Mouse (Mus musculus) heart, embryonic 11.5 days (tissue): ENCODE results near the gene Fcna. TPM values are rescaled to one million over a fixed set of nuclear protein-coding genes. Genes with fewer than 3 reads are reported as not detected.

Experiments
- ATAC-seq: fragments of 200-750 bp; cut with Nextera tagmentation; replicated peaks from 2 replicates; pipeline ENCODE4 v1.8.0; 2017; ENCODE audit warnings: moderate library complexity; ENCODE audit not compliant: insufficient number of reproducible peaks, low FRiP score, low TSS enrichment
- H3K27ac ChIP-seq: fragments of 300-500 bp; sonication (generic); 2 replicates; pipeline ENCODE4 v1.5.1; 2014; ENCODE audit warnings: mild to moderate bottlenecking, low read depth, low read length
- H3K27me3 ChIP-seq: fragments of 300-500 bp; sonication (generic); 2 replicates; pipeline ENCODE4 v1.6.1; 2014; ENCODE audit warnings: mild to moderate bottlenecking, low read length, mixed read lengths; ENCODE audit not compliant: control insufficient read depth, insufficient read depth
- H3K36me3 ChIP-seq: fragments of 300-500 bp; sonication (generic); 2 replicates; pipeline ENCODE4 v1.6.1; 2014; ENCODE audit warnings: mild to moderate bottlenecking, low read length, moderate library complexity, mixed read lengths; ENCODE audit not compliant: control insufficient read depth, insufficient read depth
- H3K4me1 ChIP-seq: fragments of 300-500 bp; sonication (generic); 2 replicates; pipeline ENCODE4 v1.6.1; 2014; ENCODE audit warnings: low read length; ENCODE audit not compliant: control insufficient read depth, insufficient read depth
- H3K4me2 ChIP-seq: fragments of 300-500 bp; sonication (generic); 2 replicates; pipeline ENCODE4 v1.6.1; 2014; ENCODE audit warnings: mild to moderate bottlenecking, moderate library complexity
- H3K4me3 ChIP-seq: fragments of 300-500 bp; sonication (generic); 2 replicates; pipeline ENCODE4 v1.5.1; 2014; ENCODE audit warnings: low read depth, low read length
- H3K9ac ChIP-seq: fragments of 300-500 bp; sonication (generic); 2 replicates; pipeline ENCODE4 v1.6.1; 2014; ENCODE audit warnings: mild to moderate bottlenecking, low read depth, low read length, moderate library complexity
- H3K9me3 ChIP-seq: fragments of 300-500 bp; sonication (generic); replicated peaks from 2 replicates; pipeline ENCODE4 v1.6.1; 2016; ENCODE audit warnings: low read length; ENCODE audit not compliant: control insufficient read depth
- WGBS: fragments of 180-500 bp; shearing (Covaris S2); extraction: QIAGEN DNeasy Blood & Tissue Kit; methylation state at CpG from one replicate; pipeline ENCODE4 v1.1.7; 2014; ENCODE audit not compliant: insufficient replicate concordance; 5-methylcytosine and 5-hydroxymethylcytosine counted together
- polyA plus RNA-seq: library from polyadenylated mRNA; unstranded; fragments of >200 nt; fragmentation: Nextera tagmentation; extraction: Ambion mirVana; gene quantifications from 2 replicates; pipeline ENCODE4 v1.2.1, GENCODE M21; 2014

Fcna gene
- polyA plus RNA-seq, 1 experiment from 2014 or later, result 1.0 TPM

GRCm38 (mm10) chr2:25621229-25622200 lies 6.3 kb downstream of the Fcna start, which contains the start of gene Tmem141:
Gene Tmem141, minus strand, starts transcription at chr2:25622005.
- H3K27ac ChIP-seq, result no peak within 1 kb of the TSS
- H3K27me3 ChIP-seq, result peaks cover 28% of the 10 kb centered on the region
- 7% methylated on average over 34 of the region's 34 CpGs for WGBS
- peaks cover 3% of the 10 kb centered on the region for H3K4me1 ChIP-seq
- H3K9ac ChIP-seq, result peak within 1 kb of the TSS; percentile 76
- no peaks in the 10 kb centered on the region for H3K9me3 ChIP-seq
- H3K36me3 ChIP-seq, result no peaks in the 10 kb centered on the region
- ATAC-seq, result peak; percentile 84
- peak within 1 kb of the TSS; percentile 88 for H3K4me2 ChIP-seq
- peak within 1 kb of the TSS; percentile 50 for H3K4me3 ChIP-seq

GRCm38 (mm10) chr2:25620852-25621228 lies 7.0 kb downstream of the Fcna start:
- Histone ChIP-seq H3K4me1 (peaks cover 7% of the 10 kb centered on the region), H3K36me3 (no peaks in the 10 kb centered on the region), H3K4me3 (no peak overlapping the region), H3K27ac (no peak overlapping the region), H3K4me2 (no peak overlapping the region), H3K9ac (no peak overlapping the region), H3K9me3 (no peaks in the 10 kb centered on the region), H3K27me3 (peaks cover 34% of the 10 kb centered on the region)
- WGBS, result 86% methylated on average over 4 of the region's 4 CpGs
- no peak for ATAC-seq

- H3K9me3 ChIP-seq, result no peaks in the 10 kb centered on the region
- H3K27me3 ChIP-seq, result peaks cover 39% of the 10 kb centered on the region
- H3K4me1 ChIP-seq, result peaks cover 7% of the 10 kb centered on the region
- H3K9ac ChIP-seq, result no peak overlapping the region
- H3K4me3 ChIP-seq, result no peak overlapping the region
- 81% methylated on average over 6 of the region's 6 CpGs for WGBS
- no peak overlapping the region for H3K4me2 ChIP-seq
- no peak overlapping the region for H3K27ac ChIP-seq
- no peaks in the 10 kb centered on the region for H3K36me3 ChIP-seq
- ATAC-seq, result no peak
Observed at GRCm38 (mm10) chr2:25620386-25620785, 7.4 kb downstream of the Fcna start.

GRCm38 (mm10) chr2:25617578-25617977 lies 10.3 kb downstream of the Fcna start, which contains the start of gene Ccdc183:
Gene Ccdc183, minus strand, starts transcription at chr2:25617678.
- Histone ChIP-seq H3K36me3 (no peaks in the 10 kb centered on the region), H3K27ac (no peak within 1 kb of the TSS), H3K9me3 (no peaks in the 10 kb centered on the region), H3K9ac (no peak within 1 kb of the TSS), H3K27me3 (peaks cover 63% of the 10 kb centered on the region), H3K4me1 (peaks cover 7% of the 10 kb centered on the region), H3K4me2 (peak within 1 kb of the TSS; percentile 6; the same call in 1 of the 2 replicates), H3K4me3 (0 out of 2 replicates have a peak within 1 kb of the TSS, but pooled peaks have one; percentile 17)
- WGBS, result 67% methylated on average over 3 of the region's 3 CpGs
- no peak for ATAC-seq

GRCm38 (mm10) chr2:25616398-25616797 lies 11.4 kb downstream of the Fcna start:
- WGBS, result 15% methylated on average over 22 of the region's 22 CpGs
- no peak overlapping the region for H3K27ac ChIP-seq
- 0 out of 2 replicates have a peak overlapping the region, but pooled peaks have one; percentile 17 for H3K4me3 ChIP-seq
- H3K36me3 ChIP-seq, result no peaks in the 10 kb centered on the region
- H3K4me2 ChIP-seq, result peak overlapping the region; percentile 6; the same call in 1 of the 2 replicates
- ATAC-seq, result no peak
- peaks cover 6% of the 10 kb centered on the region for H3K4me1 ChIP-seq
- no peak overlapping the region for H3K9ac ChIP-seq
- H3K27me3 ChIP-seq, result peaks cover 66% of the 10 kb centered on the region
- H3K9me3 ChIP-seq, result no peaks in the 10 kb centered on the region

GRCm38 (mm10) chr2:25608671-25609070 lies 19.2 kb downstream of the Fcna start:
- peaks cover 10% of the 10 kb centered on the region; the same call in 1 of the 2 replicates for H3K4me1 ChIP-seq
- peak overlapping the region; percentile 73 for H3K4me2 ChIP-seq
- ATAC-seq, result no peak
- no peak overlapping the region for H3K27ac ChIP-seq
- 70% methylated on average over 10 of the region's 10 CpGs for WGBS
- H3K4me3 ChIP-seq, result peak overlapping the region; percentile 99
- peak overlapping the region; percentile 98 for H3K9ac ChIP-seq
- H3K36me3 ChIP-seq, result no peaks in the 10 kb centered on the region
- H3K27me3 ChIP-seq, result peaks cover 19% of the 10 kb centered on the region
- no peaks in the 10 kb centered on the region for H3K9me3 ChIP-seq

GRCm38 (mm10) chr2:25607761-25608622 lies 19.8 kb downstream of the Fcna start, which contains the start of gene Rabl6:
Gene Rabl6, minus strand, starts transcription at chr2:25608521.
- peak; percentile 74 for ATAC-seq
- under 1% methylated on average over 80 of the region's 80 CpGs for WGBS

GRCm38 (mm10) chr2:25602526-25602925 lies 25.3 kb downstream of the Fcna start:
- H3K9ac ChIP-seq, result no peak overlapping the region
- WGBS, result 90% methylated on average over 5 of the region's 5 CpGs
- H3K4me3 ChIP-seq, result no peak overlapping the region
- ATAC-seq, result no peak
- no peak overlapping the region for H3K4me2 ChIP-seq
- H3K9me3 ChIP-seq, result no peaks in the 10 kb centered on the region
- peaks cover 13% of the 10 kb centered on the region; the same call in 1 of the 2 replicates for H3K4me1 ChIP-seq
- H3K27ac ChIP-seq, result no peak overlapping the region
- H3K27me3 ChIP-seq, result no peaks in the 10 kb centered on the region
- H3K36me3 ChIP-seq, result peaks cover 27% of the 10 kb centered on the region

More at GRCm38 (mm10) chr2:25607761-25608622, 19.8 kb downstream of the Fcna start, which contains the start of gene Rabl6:
- Histone ChIP-seq H3K36me3 (no peaks in the 10 kb centered on the region), H3K9ac (peak within 1 kb of the TSS; percentile 98), H3K27me3 (peaks cover 12% of the 10 kb centered on the region), H3K4me2 (peak within 1 kb of the TSS; percentile 73), H3K4me1 (peaks cover 10% of the 10 kb centered on the region; the same call in 1 of the 2 replicates), H3K27ac (peak within 1 kb of the TSS; percentile 94), H3K4me3 (peak within 1 kb of the TSS; percentile 99), H3K9me3 (no peaks in the 10 kb centered on the region)
